4 mouse cellular contexts compared by ENCODE assay signal in the genomic region with DNA sequence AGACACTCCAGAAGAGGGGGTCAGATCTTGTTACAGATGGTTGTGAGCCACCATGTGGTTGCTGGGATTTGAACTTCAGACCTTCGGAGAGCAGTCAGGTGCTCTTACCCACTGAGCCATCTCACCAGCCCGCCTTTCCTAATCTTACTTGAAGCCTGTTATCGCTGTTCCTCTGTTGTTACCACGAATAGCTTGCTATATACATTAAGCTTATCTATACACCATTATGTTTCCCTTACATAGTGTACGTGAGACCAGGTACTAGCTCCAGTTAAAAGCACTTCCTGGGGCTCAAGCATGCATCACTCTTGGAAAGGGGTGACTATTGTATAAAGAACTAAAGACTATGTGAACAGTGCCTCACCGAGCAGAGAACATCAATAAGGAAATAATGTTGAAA. TPM values are rescaled to one million over a fixed set of nuclear protein-coding genes. Genes with fewer than 3 reads are reported as not detected.
DNase-seq lines count a peak whose midpoint lies in the region; ATAC-seq and TF ChIP-seq lines count a peak whose summit lies in the region.
"Not testable (repeated sequence)": the region's sequence is repeated elsewhere in the genome, so short reads cannot be mapped to it uniquely, and the experiment has no call there.

No protein-coding gene starts in this region.

- H3K4me1 ChIP-seq in intestine, postnatal 0 days (replicated peaks; ENCODE audit: control insufficient read depth, insufficient read depth, low read length); liver, embryonic 12.5 days; liver, embryonic 14.5 days (replicated peaks; ENCODE audit: control insufficient read depth in 2 of 2, insufficient read depth in 2 of 2, low read length in 1 of 2): not testable (repeated sequence)

- 65% methylated on average over 6 of the region's 6 CpGs for WGBS in intestine, postnatal 0 days
- WGBS in liver, embryonic 12.5 days (ENCODE audit: insufficient replicate concordance): 56% methylated on average over 6 of the region's 6 CpGs
- 44% methylated on average over 6 of the region's 6 CpGs for WGBS in liver, embryonic 14.5 days (ENCODE audit: insufficient replicate concordance)

- 0 out of 2 replicates have a peak, but pooled peaks have one; percentile 28 for ATAC-seq in intestine, postnatal 0 days
- ATAC-seq in liver, embryonic 12.5 days: peak; percentile 54; the same call in 1 of the 2 replicates
- ATAC-seq in liver, embryonic 14.5 days (ENCODE audit: insufficient read depth): peak; percentile 43; the same call in 1 of the 2 replicates
- 0 out of 2 replicates have a peak, but pooled peaks have one; percentile 39 for ATAC-seq in megakaryocyte progenitor cell, adult 5-6 weeks (replicated peaks; ENCODE audit: poor library complexity)

- not testable (repeated sequence) for TF ChIP-seq CTCF in intestine, postnatal 0 days (IDR thresholded peaks at IDR 0.05; ENCODE audit: low read depth); liver, embryonic 14.5 days (IDR thresholded peaks at IDR 0.05; ENCODE audit: low read depth)

- H3K9ac ChIP-seq in intestine, postnatal 0 days (ENCODE audit: low read depth, low read length); liver, embryonic 12.5 days; liver, embryonic 14.5 days (replicated peaks): not testable (repeated sequence)

- H3K4me3 ChIP-seq in intestine, postnatal 0 days (ENCODE audit: low read depth, low read length); liver, embryonic 12.5 days; liver, embryonic 14.5 days (ENCODE audit: insufficient read depth in 1 of 2, low read depth in 2 of 2, low read length in 2 of 2): not testable (repeated sequence)

- H3K9me3 ChIP-seq in intestine, postnatal 0 days (ENCODE audit: control insufficient read depth); liver, embryonic 12.5 days (replicated peaks); liver, embryonic 14.5 days (ENCODE audit: control insufficient read depth, low read length): not testable (repeated sequence)

- H3K36me3 ChIP-seq in intestine, postnatal 0 days (ENCODE audit: control insufficient read depth, insufficient read depth): peaks cover 63% of the 10 kb centered on the region
- H3K36me3 ChIP-seq in liver, embryonic 12.5 days: peaks cover 90% of the 10 kb centered on the region
- H3K36me3 ChIP-seq in liver, embryonic 14.5 days (replicated peaks; ENCODE audit: control insufficient read depth, insufficient read depth, low read depth): peaks cover 50% of the 10 kb centered on the region

- not testable (repeated sequence) for H3K27me3 ChIP-seq in intestine, postnatal 0 days (replicated peaks; ENCODE audit: control insufficient read depth, insufficient read depth, low read length); liver, embryonic 12.5 days (replicated peaks); liver, embryonic 14.5 days (ENCODE audit: control insufficient read depth, insufficient read depth, low read length)

- not testable (repeated sequence) for H3K4me2 ChIP-seq in intestine, postnatal 0 days (replicated peaks; ENCODE audit: low read depth); liver, embryonic 12.5 days; liver, embryonic 14.5 days (ENCODE audit: low read depth)

- TF ChIP-seq EP300 in liver, embryonic 14.5 days (IDR thresholded peaks at IDR 0.05; ENCODE audit: low read depth): not testable (repeated sequence)

- DNase-seq in liver, embryonic 14.5 days (ENCODE audit: low read depth in 3 of 3, low spot score in 3 of 3): not testable (repeated sequence)

- not testable (repeated sequence) for H3K27ac ChIP-seq in intestine, postnatal 0 days (ENCODE audit: low read depth, low read length); liver, embryonic 12.5 days; liver, embryonic 14.5 days

RNA-seq across cellular contexts. Expression of a gene that starts 40.3 kb away (rescaled TPM):
- polyA plus RNA-seq in intestine, postnatal 0 days (2015; fragmentation: Nextera tagmentation; extraction: Ambion mirVana): 25.0 and 26.5 TPM in 2 replicates
- 41.9 and 42.5 TPM in 2 replicates for polyA plus RNA-seq in liver, embryonic 12.5 days (2016; fragmentation: Nextera tagmentation; extraction: Ambion mirVana)
- 9.0 and 12.6 TPM in 2 replicates for polyA plus RNA-seq in liver, embryonic 14.5 days (2012; rRNA removed)
- 22.0 and 22.1 TPM in 2 replicates for polyA plus RNA-seq in liver, embryonic 14.5 days (2014; fragmentation: Nextera tagmentation; extraction: Ambion mirVana)
- 99.5 and 102 TPM in 2 replicates for total RNA-seq in megakaryocyte progenitor cell, adult 5-6 weeks (2015)
- 70.9 and 71.7 TPM in 2 replicates for total RNA-seq in megakaryocyte progenitor cell, adult 5-6 weeks (2017)

RNA-seq across cellular contexts. Expression of a gene that starts 44.8 kb away (rescaled TPM):
- 15.3 and 17.2 TPM in 2 replicates for polyA plus RNA-seq in intestine, postnatal 0 days (2015; fragmentation: Nextera tagmentation; extraction: Ambion mirVana)
- polyA plus RNA-seq in liver, embryonic 12.5 days (2016; fragmentation: Nextera tagmentation; extraction: Ambion mirVana): 27.4 and 27.7 TPM in 2 replicates
- polyA plus RNA-seq in liver, embryonic 14.5 days (2012; rRNA removed): 7.9 and 10.4 TPM in 2 replicates
- 14.7 and 15.7 TPM in 2 replicates for polyA plus RNA-seq in liver, embryonic 14.5 days (2014; fragmentation: Nextera tagmentation; extraction: Ambion mirVana)
- total RNA-seq in megakaryocyte progenitor cell, adult 5-6 weeks (2015): 36.5 and 38.7 TPM in 2 replicates
- 48.2 and 54.3 TPM in 2 replicates for total RNA-seq in megakaryocyte progenitor cell, adult 5-6 weeks (2017)
